ENCODE assay signal across 8 mouse cellular contexts in genomic region chr5:77093961-77094360, GRCm38 (mm10). TPM values are rescaled to one million over a fixed set of nuclear protein-coding genes. Genes with fewer than 3 reads are reported as not detected.
DNase-seq lines count a peak whose midpoint lies in the region; ATAC-seq and TF ChIP-seq lines count a peak whose summit lies in the region.

No protein-coding gene starts in this region.

- no peak for TF ChIP-seq POLR2A in embryonic fibroblast, embryonic 13.5 days (IDR thresholded peaks at IDR 0.05; ENCODE audit: low read depth, low read length)

- peak overlapping the region; percentile 77 for H3K4me3 ChIP-seq in layer of hippocampus, adult 2 months
- peak overlapping the region; percentile 17; the same call in 1 of the 2 replicates for H3K4me3 ChIP-seq in embryonic fibroblast, embryonic 13.5 days (ENCODE audit: insufficient read depth, low read length)
- H3K4me3 ChIP-seq in intestine, embryonic 15.5 days (replicated peaks) = peak overlapping the region; percentile 71
- peak overlapping the region; percentile 63 for H3K4me3 ChIP-seq in midbrain, postnatal 0 days (ENCODE audit: low read depth, low read length)

- H3K27ac ChIP-seq in layer of hippocampus, adult 2 months = peak overlapping the region; percentile 2; the same call in 1 of the 2 replicates
- no peak overlapping the region for H3K27ac ChIP-seq in embryonic fibroblast, embryonic 13.5 days (ENCODE audit: insufficient read depth, low read length)
- H3K27ac ChIP-seq in intestine, embryonic 15.5 days = no peak overlapping the region
- no peak overlapping the region for H3K27ac ChIP-seq in midbrain, postnatal 0 days (ENCODE audit: low read depth, low read length)

- H3K36me3 ChIP-seq in intestine, embryonic 15.5 days = no peaks in the 10 kb centered on the region
- H3K36me3 ChIP-seq in midbrain, postnatal 0 days (ENCODE audit: insufficient read depth, low read length) = no peaks in the 10 kb centered on the region

- peak overlapping the region; percentile 96 for H3K4me2 ChIP-seq in intestine, embryonic 15.5 days (replicated peaks)
- peak overlapping the region; percentile 99 for H3K4me2 ChIP-seq in midbrain, postnatal 0 days (ENCODE audit: low read depth, low read length, poor library complexity, severe bottlenecking)

- ATAC-seq in intestine, embryonic 15.5 days = no peak
- ATAC-seq in midbrain, postnatal 0 days (ENCODE audit: low FRiP score) = no peak

- no peak for TF ChIP-seq CTCF in layer of hippocampus, adult 2 months (conservative IDR thresholded peaks at IDR 0.05)
- no peak for TF ChIP-seq CTCF in embryonic fibroblast, embryonic 13.5 days (IDR thresholded peaks at IDR 0.05; ENCODE audit: borderline replicate concordance, insufficient read depth, low read length)
- no peak for TF ChIP-seq CTCF in midbrain, postnatal 0 days (IDR thresholded peaks at IDR 0.05)

- WGBS in intestine, embryonic 15.5 days = 43% methylated on average over 8 of the region's 8 CpGs
- 12% methylated on average over 8 of the region's 8 CpGs for WGBS in midbrain, postnatal 0 days

- no peak for DNase-seq in layer of hippocampus, adult 2 months (ENCODE audit: low spot score in 2 of 2)
- no peak for DNase-seq in layer of hippocampus, adult 9-10 months (ENCODE audit: low spot score)
- DNase-seq in midbrain, postnatal 0 days (ENCODE audit: low spot score) = no peak
- DNase-seq in cerebellum, postnatal 14 days = no peak
- DNase-seq in layer of hippocampus, adult 8-10 months (ENCODE audit: low spot score in 2 of 2) = no peak
- DNase-seq in spleen, postnatal 14 days (ENCODE audit: low spot score in 2 of 2) = no peak

- peaks cover 3% of the 10 kb centered on the region; the same call in 1 of the 2 replicates for H3K4me1 ChIP-seq in embryonic fibroblast, embryonic 13.5 days (ENCODE audit: control insufficient read depth, insufficient read depth, low read length)
- H3K4me1 ChIP-seq in intestine, embryonic 15.5 days (replicated peaks) = 0 out of 2 replicates have a peak, but pooled peaks cover 5% of the 10 kb centered on the region
- H3K4me1 ChIP-seq in midbrain, postnatal 0 days (ENCODE audit: insufficient read depth, low read length) = no peaks in the 10 kb centered on the region

- H3K9me3 ChIP-seq in intestine, embryonic 15.5 days = no peaks in the 10 kb centered on the region
- H3K9me3 ChIP-seq in midbrain, postnatal 0 days (ENCODE audit: low read length) = no peaks in the 10 kb centered on the region

- H3K9ac ChIP-seq in intestine, embryonic 15.5 days = no peak overlapping the region
- H3K9ac ChIP-seq in midbrain, postnatal 0 days (replicated peaks; ENCODE audit: low read length, poor library complexity, severe bottlenecking) = no peak overlapping the region

- no peaks in the 10 kb centered on the region for H3K27me3 ChIP-seq in intestine, embryonic 15.5 days (replicated peaks)
- H3K27me3 ChIP-seq in midbrain, postnatal 0 days (ENCODE audit: insufficient read depth, low read length) = peaks cover 9% of the 10 kb centered on the region

RNA-seq across cellular contexts. Expression of gene Hopx, which starts 21.0 kb away (rescaled TPM):
- total RNA-seq in layer of hippocampus, adult 2 months (2021) = 10 to 100 TPM; 81.8 to 81.9 TPM
- 3.4 and 6.3 TPM in 2 replicates for polyA plus RNA-seq in embryonic fibroblast, embryonic 13.5 days (2011; ENCODE audit: insufficient read length, low read depth, missing spikeins)
- 3.5 and 3.8 TPM in 2 replicates for polyA plus RNA-seq in intestine, embryonic 15.5 days (2015; fragmentation: Nextera tagmentation; extraction: Ambion mirVana)
- total RNA-seq in midbrain, postnatal 0 days (2014; rRNA removed) = 9.1 and 20.8 TPM in 2 replicates
- 1.4 and 1.8 TPM in 2 replicates for polyA plus RNA-seq in midbrain, postnatal 0 days (2015; fragmentation: Nextera tagmentation; extraction: Ambion mirVana)
- total RNA-seq in layer of hippocampus, adult 8-10 months (2022) = 10 to 100 TPM; 67.3 to 87.2 (median 72.1) TPM

Comparison
In these comparisons a context has a peak if more than half of its experiments do, and no peak if none do; other contexts are left out.
1. H3K4me3 ChIP-seq: peak in every context shown above with its lines; median percentile 77 in layer of hippocampus, adult 2 months; 71 in intestine, embryonic 15.5 days; 63 in midbrain, postnatal 0 days; 17 in embryonic fibroblast, embryonic 13.5 days.